Mouse (Mus musculus) T-cell, adult 2 months (primary cell): ENCODE results near the gene H1foo.
A peak's percentile ranks its signal among the peaks of the same experiment; 100 is the strongest.

Source experiments
- DNase-seq: peaks from one replicate; pipeline ENCODE4 v3.0.0; 2022; ENCODE audit warnings: low spot score

Gene H1foo

GRCm38 (mm10) chr6:115961743-115962142 is 17.0 kb downstream of the H1foo start:
- DNase-seq = no peak

GRCm38 (mm10) chr6:115962439-115963085 is 17.8 kb downstream of the H1foo start:
- DNase-seq = no peak

DNA sequence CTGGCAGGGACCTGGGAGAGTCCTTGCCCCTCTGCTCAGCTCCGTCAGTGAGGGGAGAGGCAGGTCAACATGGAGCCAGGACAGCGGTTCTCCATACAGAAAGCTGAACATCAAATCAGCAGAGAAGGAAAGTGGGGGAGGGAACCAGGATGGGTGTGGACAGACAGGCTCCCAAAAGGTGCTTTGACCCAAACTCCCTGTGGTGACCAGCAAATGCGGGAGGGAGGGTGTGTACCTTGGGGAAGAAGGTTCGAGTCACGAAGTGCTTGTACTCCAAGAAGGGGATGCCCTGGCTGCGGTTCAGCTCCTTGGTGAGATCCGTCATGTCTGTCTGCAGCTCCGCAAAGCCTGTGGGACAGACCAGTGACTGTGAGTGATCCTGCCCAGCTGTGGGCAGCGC is 18.9 kb downstream of the H1foo start:
- DNase-seq = no peak

GRCm38 (mm10) chr6:115966227-115966966 is 21.7 kb downstream of the H1foo start:
- DNase-seq = no peak

- no peak for DNase-seq
Measured at GRCm38 (mm10) chr6:115967291-115967880, 22.6 kb downstream of the H1foo start.

- no peak for DNase-seq
Measured at GRCm38 (mm10) chr6:115968086-115968485, 23.3 kb downstream of the H1foo start.

DNA sequence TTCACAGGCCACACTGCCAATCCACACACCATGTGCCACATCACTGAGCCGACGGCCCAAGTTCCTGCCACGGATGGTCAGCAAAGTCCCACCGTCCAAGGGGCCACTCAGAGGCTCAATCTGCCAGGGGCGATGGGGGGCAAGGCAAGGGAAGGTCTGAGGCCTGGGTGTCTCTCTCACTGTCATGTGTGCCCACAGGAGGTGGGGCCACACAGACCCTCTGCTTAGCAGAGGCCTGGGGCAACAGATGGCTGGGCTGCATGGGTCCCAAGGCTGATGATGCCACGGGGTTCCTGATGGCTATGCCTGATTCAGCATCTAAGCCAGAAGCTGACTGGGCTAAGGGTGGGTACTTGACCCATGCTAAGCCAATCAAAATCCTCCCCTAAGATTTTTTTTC is 24.0 kb downstream of the H1foo start:
- no peak for DNase-seq

GRCm38 (mm10) chr6:115969103-115969502 is 24.4 kb downstream of the H1foo start:
- DNase-seq = no peak

- DNase-seq = no peak
Measured at GRCm38 (mm10) chr6:115969952-115970351, 25.2 kb downstream of the H1foo start.

DNA sequence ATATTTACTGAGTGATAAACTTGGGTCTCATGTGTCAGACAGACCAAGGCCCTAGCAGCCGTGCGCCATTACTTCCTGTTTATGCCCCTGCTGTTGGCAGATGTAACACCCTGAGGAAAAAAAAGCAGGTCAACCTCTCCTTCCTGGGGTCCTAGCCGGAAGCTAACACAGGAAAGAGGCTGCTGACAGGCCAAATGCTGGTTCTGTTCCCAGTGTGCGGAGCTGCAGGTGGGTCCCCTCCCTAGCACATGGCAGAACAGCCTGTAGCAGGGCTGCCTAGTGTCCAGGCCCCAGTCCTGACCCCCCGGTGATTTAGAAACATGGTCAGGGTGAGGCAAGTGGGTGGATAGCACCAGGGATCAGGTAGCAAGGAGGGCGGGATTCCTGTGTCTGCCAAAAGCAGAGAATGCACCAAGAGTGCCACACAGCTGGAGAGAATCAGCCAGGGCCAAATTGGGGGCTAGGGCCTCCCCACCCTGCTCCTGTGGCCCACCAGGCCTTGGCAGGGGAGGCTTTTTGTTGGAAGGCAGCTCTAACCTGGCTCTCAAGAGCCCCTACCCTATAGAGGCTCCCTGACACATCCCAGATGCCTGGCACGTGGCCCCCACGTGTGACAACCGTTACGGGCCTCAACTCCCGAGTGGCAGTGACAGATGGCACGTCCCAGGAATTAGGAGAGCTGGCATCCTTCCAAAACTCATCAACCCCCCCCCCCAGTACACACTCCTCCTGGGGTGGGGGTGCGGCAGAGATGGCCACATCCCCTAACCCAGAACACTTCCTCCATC is 26.7 kb downstream of the H1foo start:
- DNase-seq = peak; percentile 18

DNA sequence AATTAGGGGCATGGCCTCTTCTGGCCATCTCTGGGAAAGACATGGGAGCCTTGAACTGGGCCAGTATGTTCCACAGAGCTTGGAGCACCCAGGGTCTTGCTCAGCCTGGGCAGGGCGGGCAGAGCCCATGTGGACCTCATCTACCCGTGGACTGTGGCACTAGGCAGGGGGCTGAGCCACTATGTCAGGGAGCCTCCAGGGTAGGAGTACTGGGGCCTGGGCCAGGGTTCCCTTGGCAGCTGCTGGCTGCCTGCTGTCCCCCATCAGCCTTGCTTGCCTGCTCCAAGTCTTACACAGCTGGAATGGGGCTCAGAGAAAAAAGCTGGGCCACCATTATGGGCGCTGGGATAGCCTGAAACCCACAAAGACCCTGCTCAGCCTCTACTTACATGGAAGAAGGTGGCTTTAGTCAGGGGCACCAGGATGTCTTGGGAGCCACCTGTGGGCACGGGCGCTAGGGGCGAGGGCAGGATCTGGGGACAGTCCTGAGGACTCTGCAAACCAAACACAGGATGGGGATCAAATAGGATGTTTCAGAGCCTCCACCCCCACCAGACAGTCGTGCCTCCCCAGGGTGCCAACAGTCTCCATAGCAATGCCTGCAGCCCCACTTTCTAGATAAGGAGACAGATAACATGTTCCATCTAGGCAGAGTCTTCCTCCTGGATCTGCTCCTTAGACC is 27.5 kb downstream of the H1foo start:
- no peak for DNase-seq

- no peak for DNase-seq
Measured at GRCm38 (mm10) chr6:115973139-115973875, 28.6 kb downstream of the H1foo start.

GRCm38 (mm10) chr6:115973881-115974662 is 29.3 kb downstream of the H1foo start:
- no peak for DNase-seq

DNA sequence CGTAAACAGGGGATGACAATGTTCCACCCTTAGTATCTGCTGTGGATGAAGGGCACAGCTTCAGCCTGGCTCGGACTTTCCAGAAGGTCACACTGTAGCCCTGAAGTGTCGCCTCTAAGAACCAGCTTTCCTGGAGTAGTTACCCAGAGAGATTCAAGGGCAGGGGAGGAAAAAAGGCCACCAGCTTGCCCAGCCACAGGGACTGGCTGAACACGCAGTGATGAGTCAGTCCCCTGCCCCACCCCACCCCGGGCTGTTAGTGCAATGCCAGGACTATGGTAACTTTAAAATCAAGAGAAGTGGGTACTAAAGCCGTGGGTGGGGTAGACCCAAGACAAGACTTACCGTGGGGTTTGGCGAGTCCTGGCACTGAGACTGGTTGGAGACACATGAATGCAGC is 30.9 kb downstream of the H1foo start:
- DNase-seq = no peak

GRCm38 (mm10) chr6:115977810-115978209 is 33.1 kb downstream of the H1foo start:
- no peak for DNase-seq

DNA sequence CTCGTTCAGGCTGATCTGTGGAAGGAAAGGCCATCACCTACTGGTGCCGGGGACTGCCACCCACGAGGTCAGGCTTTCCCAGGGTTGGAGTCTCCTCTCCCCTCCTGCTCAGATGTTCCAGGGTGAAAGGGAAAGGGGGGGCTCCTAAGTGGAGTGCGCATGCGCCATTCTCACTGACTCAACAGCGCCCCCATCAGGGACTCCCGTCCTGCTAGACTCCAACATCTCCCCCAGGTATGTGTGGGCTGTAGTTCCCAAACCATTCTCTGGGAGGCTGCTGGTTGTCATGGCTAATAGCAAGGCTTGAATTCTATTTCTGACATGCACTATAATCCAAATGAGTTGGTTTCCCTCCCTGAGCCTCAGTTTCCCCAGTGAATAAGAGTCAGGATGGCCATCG is 33.9 kb downstream of the H1foo start:
- no peak for DNase-seq

- no peak for DNase-seq
Measured at GRCm38 (mm10) chr6:115982889-115983288, 38.2 kb downstream of the H1foo start.

DNA sequence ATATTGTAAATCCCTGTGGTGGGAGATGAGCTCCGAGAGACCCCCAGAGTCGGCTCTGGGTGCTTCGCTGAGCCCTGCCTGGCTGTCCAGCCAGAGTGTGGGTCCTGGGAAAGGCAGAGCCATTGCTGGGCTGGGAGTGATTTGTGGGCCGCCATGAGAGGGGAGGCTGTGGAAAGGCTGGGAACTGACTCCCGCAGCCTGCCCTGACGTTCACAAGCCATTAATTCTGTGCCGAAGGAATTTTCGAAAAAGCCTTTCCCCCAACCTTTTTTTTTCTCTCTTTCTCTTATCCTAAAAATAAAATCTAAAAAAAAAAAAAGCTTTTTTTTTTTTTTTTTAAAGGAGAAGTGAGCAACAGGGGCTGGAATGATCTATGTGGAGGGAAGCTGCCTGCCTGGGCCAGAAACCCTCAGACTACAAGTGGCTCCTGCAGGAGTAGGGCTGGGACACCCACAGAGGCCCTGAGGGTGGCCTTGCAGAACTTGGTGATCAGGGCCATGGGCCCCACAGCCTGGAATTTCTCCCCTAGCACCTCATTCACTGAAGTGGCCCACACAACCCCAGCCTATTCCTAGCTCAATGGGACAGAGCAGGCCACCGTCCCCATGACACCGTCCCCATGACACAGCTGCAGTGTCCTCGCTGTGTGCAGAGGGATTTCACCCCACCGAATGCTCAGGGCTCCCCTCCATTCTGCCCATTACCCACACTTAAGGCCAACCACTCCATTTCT is 38.7 kb downstream of the H1foo start:
- no peak for DNase-seq

GRCm38 (mm10) chr6:115984580-115984979 is 39.8 kb downstream of the H1foo start:
- DNase-seq = no peak

DNA sequence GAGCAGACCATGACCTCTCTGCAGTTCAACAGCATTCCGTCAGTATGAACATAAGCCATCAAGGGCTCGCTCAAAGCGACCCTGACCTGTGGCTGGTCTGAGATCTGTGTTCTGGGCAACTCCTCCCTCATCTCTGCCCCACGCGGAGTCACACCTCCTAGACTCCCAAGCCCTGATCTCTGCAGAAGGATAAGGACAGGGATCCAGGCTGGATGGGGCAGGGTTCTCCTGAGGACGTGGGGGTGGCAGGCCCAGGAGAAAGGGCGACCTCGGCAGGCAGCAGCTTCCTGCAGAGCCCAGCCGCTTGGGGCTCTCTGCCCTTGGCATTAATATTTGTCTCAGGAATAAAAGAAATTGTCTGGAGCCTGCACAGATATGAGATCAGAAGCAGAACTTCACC is 40.9 kb downstream of the H1foo start:
- no peak for DNase-seq
